Mouse (Mus musculus): ENCODE data around the gene Cnot2. TPM values are rescaled to one million over a fixed set of nuclear protein-coding genes. Genes with fewer than 3 reads are reported as not detected.
A peak's percentile ranks its signal among the peaks of the same experiment; 100 is the strongest.

The Cnot2 gene
- total and polyA plus RNA-seq, 2 experiments = 14.0 to 39.0 TPM

GRCm38 (mm10) chr10:116534278-116534677, 47.0 kb downstream of the Cnot2 start:
- no peak for DNase-seq (ENCODE audit: extremely low read depth, low read depth, low spot score)
- no peak overlapping the region for H3K27ac ChIP-seq (replicated peaks; ENCODE audit: insufficient read depth, low read depth, low read length)

GRCm38 (mm10) chr10:116532561-116532960, 48.8 kb downstream of the Cnot2 start:
- peaks cover 2% of the 10 kb centered on the region; the same call in 1 of the 2 replicates for H3K36me3 ChIP-seq (ENCODE audit: control insufficient read depth, insufficient read depth, low read length)
- no peak overlapping the region for H3K9ac ChIP-seq (ENCODE audit: low read depth, low read length)
- H3K79me2 ChIP-seq (ENCODE audit: control insufficient read depth, insufficient read depth, low read length) = peaks cover 12% of the 10 kb centered on the region; the same call in 1 of the 2 replicates
- no peaks in the 10 kb centered on the region for H3K27me3 ChIP-seq (ENCODE audit: control insufficient read depth, insufficient read depth, low read length)
- H3K4me1 ChIP-seq (ENCODE audit: control insufficient read depth, insufficient read depth, low read length) = peaks cover 9% of the 10 kb centered on the region
- no peak overlapping the region for H3K4me3 ChIP-seq (ENCODE audit: insufficient read depth, low read depth, low read length)
- no peak overlapping the region for H3K27ac ChIP-seq (replicated peaks; ENCODE audit: insufficient read depth, low read depth, low read length)
- DNase-seq (ENCODE audit: extremely low read depth, low read depth, low spot score) = peak; percentile 75
- TF ChIP-seq POLR2A (IDR thresholded peaks at IDR 0.05; ENCODE audit: extremely low read depth, insufficient read depth, low read length) (no peak), CTCF (IDR thresholded peaks at IDR 0.05; ENCODE audit: low read depth, low read length) (no peak)
- 17% methylated on average over 3 of the region's 3 CpGs for WGBS

More at GRCm38 (mm10) chr10:116534278-116534677, 47.0 kb downstream of the Cnot2 start:
- Histone ChIP-seq H3K79me2 (ENCODE audit: control insufficient read depth, insufficient read depth, low read length) (peaks cover 8% of the 10 kb centered on the region; the same call in 1 of the 2 replicates), H3K9ac (ENCODE audit: low read depth, low read length) (no peak overlapping the region), H3K36me3 (ENCODE audit: control insufficient read depth, insufficient read depth, low read length) (peaks cover 2% of the 10 kb centered on the region; the same call in 1 of the 2 replicates), H3K4me3 (ENCODE audit: insufficient read depth, low read depth, low read length) (no peak overlapping the region), H3K27me3 (ENCODE audit: control insufficient read depth, insufficient read depth, low read length) (no peaks in the 10 kb centered on the region), H3K4me1 (ENCODE audit: control insufficient read depth, insufficient read depth, low read length) (peaks cover 9% of the 10 kb centered on the region)
- WGBS = 37% methylated on average over 3 of the region's 3 CpGs
- no peak for TF ChIP-seq POLR2A (IDR thresholded peaks at IDR 0.05; ENCODE audit: extremely low read depth, insufficient read depth, low read length)
- TF ChIP-seq CTCF (IDR thresholded peaks at IDR 0.05; ENCODE audit: low read depth, low read length) = no peak

GRCm38 (mm10) chr10:116531063-116531462, 50.2 kb downstream of the Cnot2 start:
- peaks cover 9% of the 10 kb centered on the region for H3K4me1 ChIP-seq (ENCODE audit: control insufficient read depth, insufficient read depth, low read length)
- DNase-seq (ENCODE audit: extremely low read depth, low read depth, low spot score) = peak; percentile 33
- H3K9ac ChIP-seq (ENCODE audit: low read depth, low read length) = no peak overlapping the region
- H3K79me2 ChIP-seq (ENCODE audit: control insufficient read depth, insufficient read depth, low read length) = peaks cover 11% of the 10 kb centered on the region; the same call in 1 of the 2 replicates
- H3K36me3 ChIP-seq (ENCODE audit: control insufficient read depth, insufficient read depth, low read length) = peaks cover 3% of the 10 kb centered on the region; the same call in 1 of the 2 replicates
- H3K27ac ChIP-seq (replicated peaks; ENCODE audit: insufficient read depth, low read depth, low read length) = no peak overlapping the region
- H3K4me3 ChIP-seq (ENCODE audit: insufficient read depth, low read depth, low read length) = no peak overlapping the region
- TF ChIP-seq POLR2A (IDR thresholded peaks at IDR 0.05; ENCODE audit: extremely low read depth, insufficient read depth, low read length) = no peak
- TF ChIP-seq CTCF (IDR thresholded peaks at IDR 0.05; ENCODE audit: low read depth, low read length) = no peak
- no peaks in the 10 kb centered on the region for H3K27me3 ChIP-seq (ENCODE audit: control insufficient read depth, insufficient read depth, low read length)
- WGBS = 98% methylated on average over 3 of the region's 3 CpGs

GRCm38 (mm10) chr10:116519588-116519987, 61.7 kb downstream of the Cnot2 start:
- H3K27ac ChIP-seq (replicated peaks; ENCODE audit: insufficient read depth, low read depth, low read length) = no peak overlapping the region
- no peak for DNase-seq (ENCODE audit: extremely low read depth, low read depth, low spot score)
- WGBS = 97% methylated on average over 1 of the region's 1 CpGs
- no peak overlapping the region for H3K4me3 ChIP-seq (ENCODE audit: insufficient read depth, low read depth, low read length)
- no peak for TF ChIP-seq CTCF (IDR thresholded peaks at IDR 0.05; ENCODE audit: low read depth, low read length)
- no peak for TF ChIP-seq POLR2A (IDR thresholded peaks at IDR 0.05; ENCODE audit: extremely low read depth, insufficient read depth, low read length)
- H3K27me3 ChIP-seq (ENCODE audit: control insufficient read depth, insufficient read depth, low read length) = no peaks in the 10 kb centered on the region
- H3K4me1 ChIP-seq (ENCODE audit: control insufficient read depth, insufficient read depth, low read length) = no peaks in the 10 kb centered on the region
- no peak overlapping the region for H3K9ac ChIP-seq (ENCODE audit: low read depth, low read length)
- H3K36me3 ChIP-seq (ENCODE audit: control insufficient read depth, insufficient read depth, low read length) = no peaks in the 10 kb centered on the region; the same call in 1 of the 2 replicates
- H3K79me2 ChIP-seq (ENCODE audit: control insufficient read depth, insufficient read depth, low read length) = peaks cover 4% of the 10 kb centered on the region; the same call in 1 of the 2 replicates

- no peaks in the 10 kb centered on the region; the same call in 1 of the 2 replicates for H3K79me2 ChIP-seq (ENCODE audit: control insufficient read depth, insufficient read depth, low read length)
- H3K36me3 ChIP-seq (ENCODE audit: control insufficient read depth, insufficient read depth, low read length) = no peaks in the 10 kb centered on the region; the same call in 1 of the 2 replicates
- H3K4me3 ChIP-seq (ENCODE audit: insufficient read depth, low read depth, low read length) = no peak overlapping the region
- no peak for DNase-seq (ENCODE audit: extremely low read depth, low read depth, low spot score)
- H3K9ac ChIP-seq (ENCODE audit: low read depth, low read length) = no peak overlapping the region
- no peak overlapping the region for H3K27ac ChIP-seq (replicated peaks; ENCODE audit: insufficient read depth, low read depth, low read length)
- no peaks in the 10 kb centered on the region; the same call in 1 of the 2 replicates for H3K4me1 ChIP-seq (ENCODE audit: control insufficient read depth, insufficient read depth, low read length)
- no peak for TF ChIP-seq POLR2A (IDR thresholded peaks at IDR 0.05; ENCODE audit: extremely low read depth, insufficient read depth, low read length)
- no peak for TF ChIP-seq CTCF (IDR thresholded peaks at IDR 0.05; ENCODE audit: low read depth, low read length)
- 89% methylated on average over 6 of the region's 6 CpGs for WGBS
- H3K27me3 ChIP-seq (ENCODE audit: control insufficient read depth, insufficient read depth, low read length) = no peaks in the 10 kb centered on the region
Observed at GRCm38 (mm10) chr10:116515590-116515989, 65.7 kb downstream of the Cnot2 start.

GRCm38 (mm10) chr10:116515158-116515557, 66.2 kb downstream of the Cnot2 start:
- TF ChIP-seq CTCF (IDR thresholded peaks at IDR 0.05; ENCODE audit: low read depth, low read length) (no peak), POLR2A (IDR thresholded peaks at IDR 0.05; ENCODE audit: extremely low read depth, insufficient read depth, low read length) (no peak)
- H3K4me3 ChIP-seq (ENCODE audit: insufficient read depth, low read depth, low read length) = no peak overlapping the region
- no peaks in the 10 kb centered on the region; the same call in 1 of the 2 replicates for H3K79me2 ChIP-seq (ENCODE audit: control insufficient read depth, insufficient read depth, low read length)
- DNase-seq (ENCODE audit: extremely low read depth, low read depth, low spot score) = no peak
- H3K36me3 ChIP-seq (ENCODE audit: control insufficient read depth, insufficient read depth, low read length) = no peaks in the 10 kb centered on the region; the same call in 1 of the 2 replicates
- H3K27me3 ChIP-seq (ENCODE audit: control insufficient read depth, insufficient read depth, low read length) = no peaks in the 10 kb centered on the region
- no peak overlapping the region for H3K27ac ChIP-seq (replicated peaks; ENCODE audit: insufficient read depth, low read depth, low read length)
- H3K9ac ChIP-seq (ENCODE audit: low read depth, low read length) = no peak overlapping the region
- no peaks in the 10 kb centered on the region; the same call in 1 of the 2 replicates for H3K4me1 ChIP-seq (ENCODE audit: control insufficient read depth, insufficient read depth, low read length)
- WGBS = 91% methylated on average over 4 of the region's 4 CpGs
